Mouse (Mus musculus) gastrocnemius, postnatal 4 days (tissue): Measurements from ENCODE around the gene Npas3. TPM values are rescaled to one million over a fixed set of nuclear protein-coding genes. Genes with fewer than 3 reads are reported as not detected.

Experiments
- DNase-seq, 2 experiments: peaks; one replicate each; pipeline ENCODE4 v3.0.0; 2021 to 2022; ENCODE audit warnings: low spot score in 2 of 2, mixed read lengths in 2 of 2
- total RNA-seq, 2 experiments: library from RNA; stranded (reverse); gene quantifications; 2 replicates each; pipeline ENCODE4 v1.2.3; 2021

Npas3 gene
- total RNA-seq, 2 experiments from 2014 or later: 7.0 to 10.8 TPM

- DNase-seq: no peak
These were observed 595.1 kb downstream of the Npas3 start for GRCm38 (mm10) chr12:53843626-53844025.

- DNase-seq: no peak
These were observed 597.7 kb downstream of the Npas3 start for GRCm38 (mm10) chr12:53846154-53846665.

GRCm38 (mm10) chr12:53849263-53849662 is 600.8 kb downstream of the Npas3 start:
- no peak for DNase-seq

- no peak for DNase-seq
These were observed 604.0 kb downstream of the Npas3 start for GRCm38 (mm10) chr12:53852432-53852831.

- DNase-seq: no peak
These were observed 611.7 kb downstream of the Npas3 start for GRCm38 (mm10) chr12:53860176-53860575.

GRCm38 (mm10) chr12:53862281-53862680 is 613.8 kb downstream of the Npas3 start:
- DNase-seq: no peak

- DNase-seq: no peak
These were observed 616.1 kb downstream of the Npas3 start for GRCm38 (mm10) chr12:53864436-53865136.

GRCm38 (mm10) chr12:53865691-53866090 is 617.2 kb downstream of the Npas3 start:
- no peak for DNase-seq

GRCm38 (mm10) chr12:53869981-53870380 is 621.5 kb downstream of the Npas3 start:
- no peak for DNase-seq

GRCm38 (mm10) chr12:53875226-53875625 is 626.7 kb downstream of the Npas3 start:
- no peak for DNase-seq

GRCm38 (mm10) chr12:53876693-53877092 is 628.2 kb downstream of the Npas3 start:
- no peak for DNase-seq

- DNase-seq: no peak
These were observed 633.2 kb downstream of the Npas3 start for GRCm38 (mm10) chr12:53881684-53882083.

GRCm38 (mm10) chr12:53882863-53883262 is 634.4 kb downstream of the Npas3 start:
- no peak for DNase-seq

GRCm38 (mm10) chr12:53888624-53889023 is 640.1 kb downstream of the Npas3 start:
- no peak for DNase-seq

GRCm38 (mm10) chr12:53895909-53896308 is 647.4 kb downstream of the Npas3 start:
- no peak for DNase-seq

GRCm38 (mm10) chr12:53908761-53909160 is 660.3 kb downstream of the Npas3 start:
- DNase-seq: no peak

GRCm38 (mm10) chr12:53910192-53910591 is 661.7 kb downstream of the Npas3 start:
- no peak for DNase-seq

- no peak for DNase-seq
These were observed 673.7 kb downstream of the Npas3 start for GRCm38 (mm10) chr12:53922153-53922552.

- DNase-seq: no peak
These were observed 700.3 kb downstream of the Npas3 start for GRCm38 (mm10) chr12:53948826-53949225.

GRCm38 (mm10) chr12:53962004-53962403 is 713.5 kb downstream of the Npas3 start:
- no peak for DNase-seq

- no peak for DNase-seq
These were observed 715.1 kb downstream of the Npas3 start for GRCm38 (mm10) chr12:53963534-53963933.

GRCm38 (mm10) chr12:53969378-53970174 is 721.1 kb downstream of the Npas3 start:
- no peak for DNase-seq
